Mouse (Mus musculus) CH12.LX (cell line): Measurements from ENCODE around the gene Cntn4. TPM values are rescaled to one million over a fixed set of nuclear protein-coding genes. Genes with fewer than 3 reads are reported as not detected.
A peak's percentile ranks its signal among the peaks of the same experiment; 100 is the strongest.

ENCODE experiments used
- DNase-seq: peaks from one replicate; pipeline ENCODE4 v3.0.0-alpha.2; 2013; ENCODE audit errors: extremely low read depth
- H3K27ac ChIP-seq: 2 replicates; pipeline ENCODE4 v1.5.1; 2012; ENCODE audit warnings: low read depth, mild to moderate bottlenecking, control low read depth, moderate library complexity; ENCODE audit not compliant: insufficient read depth
- H3K27me3 ChIP-seq: replicated peaks from 2 replicates; pipeline ENCODE3; 2012; ENCODE audit warnings: inconsistent platforms
- H3K36me3 ChIP-seq, 2 experiments: replicated peaks in 1 of 2; 2 replicates each; pipeline versions ENCODE3 to v1.6.1; 2012; ENCODE audit warnings: inconsistent platforms in 1 of 2, low read length in 1 of 2, mild to moderate bottlenecking in 1 of 2, mixed read lengths in 1 of 2, moderate library complexity in 1 of 2; ENCODE audit not compliant: control insufficient read depth in 1 of 2, insufficient read depth in 1 of 2
- H3K4me1 ChIP-seq, 2 experiments: 2 replicates each; pipeline ENCODE4 v1.6.1; 2012; ENCODE audit warnings: inconsistent platforms in 1 of 2, moderate library complexity in 1 of 2; ENCODE audit not compliant: insufficient read depth in 2 of 2, control insufficient read depth in 1 of 2
- H3K4me2 ChIP-seq: 2 replicates; pipeline ENCODE4 v1.6.1; 2012; ENCODE audit warnings: low read depth, mild to moderate bottlenecking, control low read depth; ENCODE audit not compliant: poor library complexity, insufficient read depth, severe bottlenecking
- H3K4me3 ChIP-seq, 3 experiments: fragments of 150-350 bp in 1 of 3; sonication (generic) in 1 of 3; replicated peaks in 1 of 3; 2 replicates each; pipeline versions ENCODE3 to v1.5.1; 2011 to 2012; ENCODE audit warnings: low read depth in 2 of 3, low read length in 2 of 3, mild to moderate bottlenecking in 2 of 3, moderate library complexity in 2 of 3, control low read depth in 1 of 3, improper control_type of control experiment in 1 of 3, inconsistent platforms in 1 of 3, mixed read lengths in 1 of 3; ENCODE audit not compliant: poor library complexity in 1 of 3
- H3K79me2 ChIP-seq: replicated peaks from 2 replicates; pipeline ENCODE4 v1.6.1; 2012; ENCODE audit warnings: mild to moderate bottlenecking, moderate library complexity; ENCODE audit not compliant: control insufficient read depth, poor library complexity, insufficient read depth, severe bottlenecking; ENCODE audit errors: extremely low read depth
- H3K9ac ChIP-seq: 2 replicates; pipeline ENCODE4 v1.6.1; 2012; ENCODE audit warnings: low read depth, mild to moderate bottlenecking, control low read depth, moderate library complexity; ENCODE audit not compliant: insufficient read depth
- H3K9me3 ChIP-seq: replicated peaks from 2 replicates; pipeline ENCODE3; 2012; ENCODE audit warnings: low read length, inconsistent platforms, mixed read lengths
- BHLHE40 ChIP-seq: IDR thresholded peaks from 2 replicates; pipeline ENCODE4 v1.6.1; 2011; ENCODE audit warnings: mild to moderate bottlenecking, low read depth, low read length, improper control_type of control experiment
- CHD1 ChIP-seq: IDR thresholded peaks from 2 replicates; pipeline ENCODE4 v1.6.1; 2012; ENCODE audit warnings: low read depth, low read length, improper control_type of control experiment, inconsistent platforms
- CHD2 ChIP-seq: IDR thresholded peaks from 2 replicates; pipeline ENCODE4 v1.6.1; 2011; ENCODE audit warnings: low read length, improper control_type of control experiment
- CTCF ChIP-seq, 2 experiments: IDR thresholded peaks in 1 of 2; conservative IDR thresholded peaks in 1 of 2; 2 replicates each; pipeline ENCODE4 v1.5.1; 2011 to 2012; ENCODE audit warnings: low read depth in 2 of 2, low read length in 2 of 2, improper control_type of control experiment in 1 of 2, inconsistent platforms in 1 of 2, mild to moderate bottlenecking in 1 of 2, moderate library complexity in 1 of 2
- E2F4 ChIP-seq: IDR thresholded peaks from 2 replicates; pipeline ENCODE4 v1.6.1; 2011; ENCODE audit warnings: low read depth, low read length, improper control_type of control experiment; ENCODE audit not compliant: insufficient replicate concordance
- ELF1 ChIP-seq: IDR thresholded peaks from 2 replicates; pipeline ENCODE4 v1.6.1; 2014; ENCODE audit warnings: low read depth, mild to moderate bottlenecking, inconsistent platforms, low read length, improper control_type of control experiment
- EP300 ChIP-seq: IDR thresholded peaks from 2 replicates; pipeline ENCODE4 v1.6.1; 2011; ENCODE audit warnings: low read length, improper control_type of control experiment
- ETS1 ChIP-seq: conservative IDR thresholded peaks from 2 replicates; pipeline ENCODE4 v1.6.1; 2012; ENCODE audit warnings: low read depth, mild to moderate bottlenecking, inconsistent platforms, low read length, improper control_type of control experiment, moderate library complexity
- HCFC1 ChIP-seq: IDR thresholded peaks from 2 replicates; pipeline ENCODE4 v1.6.1; 2012; ENCODE audit warnings: low read depth, mild to moderate bottlenecking, inconsistent platforms, low read length, improper control_type of control experiment
- JUND ChIP-seq: conservative IDR thresholded peaks from 2 replicates; pipeline ENCODE4 v1.6.1; 2011; ENCODE audit warnings: low read depth, low read length, improper control_type of control experiment
- MAFK ChIP-seq: IDR thresholded peaks from 2 replicates; pipeline ENCODE4 v1.6.1; 2011; ENCODE audit warnings: low read length, improper control_type of control experiment; ENCODE audit not compliant: insufficient replicate concordance
- MAX ChIP-seq: IDR thresholded peaks from 2 replicates; pipeline ENCODE4 v1.6.1; 2011; ENCODE audit warnings: low read length, improper control_type of control experiment
- MAZ ChIP-seq: IDR thresholded peaks from 2 replicates; pipeline ENCODE4 v1.6.1; 2012; ENCODE audit warnings: low read depth, mild to moderate bottlenecking, inconsistent platforms, low read length, improper control_type of control experiment, moderate library complexity
- MEF2A ChIP-seq: IDR thresholded peaks from 2 replicates; pipeline ENCODE4 v1.6.1; 2014; ENCODE audit warnings: low read depth, mild to moderate bottlenecking, inconsistent platforms, low read length, improper control_type of control experiment, borderline replicate concordance
- MXI1 ChIP-seq: IDR thresholded peaks from 2 replicates; pipeline ENCODE4 v1.6.1; 2011; ENCODE audit warnings: mild to moderate bottlenecking, low read depth, low read length, improper control_type of control experiment
- MYC ChIP-seq: IDR thresholded peaks from 2 replicates; pipeline ENCODE4 v1.6.1; 2011; ENCODE audit warnings: low read depth, mild to moderate bottlenecking, improper control_type of control experiment, low read length
- NELFE ChIP-seq: IDR thresholded peaks from 2 replicates; pipeline ENCODE4 v1.6.1; 2011; ENCODE audit warnings: low read depth, low read length, improper control_type of control experiment
- NRF1 ChIP-seq: IDR thresholded peaks from 2 replicates; pipeline ENCODE4 v1.6.1; 2014; ENCODE audit warnings: low read depth, mild to moderate bottlenecking, inconsistent platforms, low read length, improper control_type of control experiment, moderate library complexity
- PAX5 ChIP-seq: IDR thresholded peaks from 2 replicates; pipeline ENCODE4 v1.6.1; 2012; ENCODE audit warnings: low read length, inconsistent platforms, mixed read lengths
- POLR2A ChIP-seq: IDR thresholded peaks from 2 replicates; pipeline ENCODE4 v1.6.1; 2011; ENCODE audit warnings: low read depth, mild to moderate bottlenecking, improper control_type of control experiment, low read length
- POLR2AphosphoS2 ChIP-seq: IDR thresholded peaks from 2 replicates; pipeline ENCODE4 v1.6.1; 2011; ENCODE audit warnings: low read depth, low read length, improper control_type of control experiment
- RCOR1 ChIP-seq: conservative IDR thresholded peaks from 2 replicates; pipeline ENCODE4 v1.6.1; 2012; ENCODE audit warnings: low read depth, mild to moderate bottlenecking, inconsistent platforms, low read length, improper control_type of control experiment
- SIN3A ChIP-seq: IDR thresholded peaks from 2 replicates; pipeline ENCODE4 v1.6.1; 2012; ENCODE audit warnings: low read length, improper control_type of control experiment, inconsistent platforms
- SMC3 ChIP-seq: IDR thresholded peaks from 2 replicates; pipeline ENCODE4 v1.6.1; 2011; ENCODE audit warnings: low read depth, low read length, improper control_type of control experiment
- TBP ChIP-seq: conservative IDR thresholded peaks from 2 replicates; pipeline ENCODE4 v1.6.1; 2011; ENCODE audit warnings: low read depth, low read length, improper control_type of control experiment
- TCF12 ChIP-seq: IDR thresholded peaks from 2 replicates; pipeline ENCODE4 v1.6.1; 2014; ENCODE audit warnings: low read depth, mild to moderate bottlenecking, inconsistent platforms, low read length, improper control_type of control experiment
- UBTF ChIP-seq: IDR thresholded peaks from 2 replicates; pipeline ENCODE4 v1.6.1; 2012; ENCODE audit warnings: low read depth, mild to moderate bottlenecking, inconsistent platforms, low read length, improper control_type of control experiment, moderate library complexity
- USF1 ChIP-seq: IDR thresholded peaks from 2 replicates; pipeline ENCODE4 v1.6.1; 2014; ENCODE audit warnings: low read depth, mild to moderate bottlenecking, inconsistent platforms, low read length, improper control_type of control experiment
- USF2 ChIP-seq: conservative IDR thresholded peaks from 2 replicates; pipeline ENCODE4 v1.6.1; 2011; ENCODE audit warnings: low read depth, low read length, improper control_type of control experiment
- ZC3H11A ChIP-seq: IDR thresholded peaks from 2 replicates; pipeline ENCODE4 v1.6.1; 2012; ENCODE audit warnings: low read depth, mild to moderate bottlenecking, inconsistent platforms, low read length, improper control_type of control experiment
- ZKSCAN1 ChIP-seq: IDR thresholded peaks from 2 replicates; pipeline ENCODE4 v1.6.1; 2012; ENCODE audit warnings: low read depth, inconsistent platforms, low read length, improper control_type of control experiment, borderline replicate concordance
- ZNF384 ChIP-seq: IDR thresholded peaks from 2 replicates; pipeline ENCODE4 v1.6.1; 2012; ENCODE audit warnings: low read depth, low read length, improper control_type of control experiment, inconsistent platforms
- dilution Hi-C: fragments of 300-500 bp; cut with MboI; formaldehyde crosslinking; loops from 2 replicates; pipeline ENCODE4 v1.14.3; 2020; ENCODE audit warnings: low sequenced_read_pairs; ENCODE audit not compliant: extremely low pct_unique_long_range_greater_than_20kb, extremely low pct_ligation_motif_present
- in situ Hi-C: fragments of 300-500 bp; cut with MboI; formaldehyde crosslinking; loops from 3 replicates; pipeline ENCODE4 v1.14.3; 2019; ENCODE audit warnings: low sequenced_read_pairs, low pct_ligation_motif_present, low pct_unique_long_range_greater_than_20kb, mixed read lengths
- polyA plus RNA-seq: library from polyadenylated mRNA; unstranded; fragments of >175 nt; gene quantifications from 2 replicates; pipeline ENCODE4 v1.2.1, GENCODE M21; 2012; ENCODE audit warnings: low read depth; ENCODE audit not compliant: insufficient read length
- total RNA-seq, 2 experiments: library from RNA; depleted of rRNA; stranded (reverse); fragments of 300-350 nt in 1 of 2; fragments of >200 nt in 1 of 2; gene quantifications; 2 replicates each; pipeline ENCODE4 v1.2.3; 2012 to 2014

The Cntn4 gene
- total and polyA plus RNA-seq, 3 experiments, result 0.14 TPM; not detected in 2

DNA sequence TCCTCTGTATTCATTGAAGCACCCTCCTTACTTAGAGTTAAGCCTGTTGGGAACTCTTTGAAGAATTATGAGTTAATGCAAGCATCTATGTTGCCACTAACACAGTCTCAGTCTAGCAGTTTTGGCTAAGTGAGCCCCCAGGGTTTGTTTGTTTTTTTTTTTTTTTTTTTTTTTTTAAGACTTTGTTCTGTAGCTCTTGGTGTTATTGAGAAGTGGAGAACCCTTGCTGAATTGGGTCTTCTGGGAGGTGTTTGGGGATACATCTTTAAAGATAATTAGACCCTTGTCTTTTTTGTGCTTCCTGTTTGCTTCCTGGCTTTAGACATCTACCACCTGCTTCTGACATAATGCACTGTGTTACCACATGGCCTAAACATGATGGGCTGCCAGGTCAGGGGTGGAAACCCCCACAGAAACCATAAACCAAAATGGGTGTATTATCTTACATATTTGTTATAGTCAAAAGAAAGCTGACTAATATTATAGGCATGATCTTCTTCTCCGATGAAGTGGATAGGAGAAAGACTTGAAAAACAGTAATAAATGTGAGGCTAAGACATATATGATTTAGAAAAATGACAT lies 1062.9 kb downstream of the Cntn4 start (continued):
- TF ChIP-seq EP300 (peak; percentile 64), MAFK (no peak), ETS1 (peak; percentile 74), MXI1 (0 out of 2 replicates have a peak, but pooled peaks have one; percentile 35), MYC (peak; percentile 86), UBTF (no peak), USF2 (no peak), SMC3 (no peak), CTCF (conservative IDR thresholded peaks at IDR 0.05 in 1 of 2, IDR thresholded peaks at IDR 0.05 in 1 of 2; ENCODE audit: low read depth in 2 of 2, low read length in 2 of 2) (no peak), NELFE (no peak), PAX5 (no peak), MAX (peak; percentile 73), ZNF384 (peak; percentile 77), POLR2AphosphoS2 (no peak), ELF1 (peak; percentile 38; the same call in 1 of the 2 replicates), HCFC1 (no peak), ZKSCAN1 (no peak), MEF2A (peak; percentile 54; the same call in 1 of the 2 replicates), USF1 (no peak), CHD1 (peak; percentile 61; the same call in 1 of the 2 replicates), NRF1 (no peak), MAZ (no peak), TCF12 (peak; percentile 52; the same call in 1 of the 2 replicates)

DNA sequence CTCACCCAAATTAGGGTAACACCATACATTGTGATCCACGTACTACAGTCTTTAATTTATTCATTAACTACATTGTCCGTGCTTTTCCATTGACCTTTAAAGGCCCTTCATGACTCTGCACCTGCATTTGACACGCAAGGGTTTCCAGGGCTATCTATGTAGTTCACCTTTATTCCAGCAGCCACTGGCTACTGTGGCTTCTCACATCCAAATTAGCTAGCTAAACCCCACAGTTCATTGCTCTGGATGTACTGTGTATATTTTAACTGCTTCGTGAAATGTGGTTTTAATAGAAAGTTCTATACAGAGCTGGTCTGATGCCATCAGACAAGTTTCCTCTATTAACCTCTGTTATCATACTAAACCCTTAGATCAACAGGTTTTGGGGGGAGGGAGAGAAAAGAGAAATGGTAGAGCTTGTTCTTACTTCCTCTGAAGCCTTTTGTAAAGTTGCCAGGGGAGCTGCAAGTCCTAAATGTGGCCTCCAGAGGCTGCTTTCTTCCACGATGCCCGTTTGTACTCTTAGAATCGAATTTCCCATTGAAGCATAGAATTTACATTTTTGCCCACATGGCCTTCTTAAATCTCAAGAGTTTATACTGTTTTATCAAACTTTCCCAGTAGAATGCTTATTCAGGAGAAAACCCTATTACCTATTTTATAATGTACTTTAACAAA lies 1066.2 kb downstream of the Cntn4 start:
- dilution Hi-C loops, result no loop called here
- TF ChIP-seq RCOR1 (peak; percentile 74; the same call in 1 of the 2 replicates), SIN3A (peak; percentile 96), BHLHE40 (peak; percentile 4; the same call in 1 of the 2 replicates), POLR2A (no peak; the same call in 1 of the 2 replicates), MAX (peak; percentile 81), MYC (peak; percentile 93), PAX5 (no peak), TCF12 (peak; percentile 63; the same call in 1 of the 2 replicates), NELFE (peak; percentile 60; the same call in 1 of the 2 replicates), ZKSCAN1 (no peak), CTCF (conservative IDR thresholded peaks at IDR 0.05 in 1 of 2, IDR thresholded peaks at IDR 0.05 in 1 of 2; ENCODE audit: low read depth in 2 of 2, low read length in 2 of 2) (peak in 1 of 2 experiments; percentile 73; a peak in 3 of 4 replicates), TBP (peak; percentile 58), NRF1 (no peak), JUND (0 out of 2 replicates have a peak, but pooled peaks have one; percentile 14), ZC3H11A (peak; percentile 1; the same call in 1 of the 2 replicates), MAZ (no peak), EP300 (peak; percentile 63), ELF1 (0 out of 2 replicates have a peak, but pooled peaks have one; percentile 35), UBTF (no peak), MEF2A (peak; percentile 58; the same call in 1 of the 2 replicates), SMC3 (peak; percentile 69), CHD2 (peak; percentile 46; the same call in 1 of the 2 replicates), E2F4 (no peak), MAFK (peak; percentile 33; the same call in 1 of the 2 replicates)

More for the DNA sequence above, 1066.2 kb downstream of the Cntn4 start:
- in situ Hi-C loops, result loop anchor here (5.0 kb wide), 1 partner anchor 34 kb away; no protein-coding TSS in a partner anchor
- Histone ChIP-seq H3K9ac (peak overlapping the region; percentile 100), H3K4me2 (peak overlapping the region; percentile 74), H3K36me3 (peaks cover 20 to 32% of the 10 kb centered on the region in 2 experiments), H3K27ac (peak overlapping the region; percentile 82), H3K4me3 (peak overlapping the region in 2 of 3 experiments; percentile 60 to 65), H3K4me1 (peaks cover 14 to 50% of the 10 kb centered on the region in 2 experiments; a peak in 3 of 4 replicates), H3K9me3 (no peaks in the 10 kb centered on the region), H3K27me3 (no peaks in the 10 kb centered on the region), H3K79me2 (peaks cover 39% of the 10 kb centered on the region)
- DNase-seq, result peak; percentile 85
